Mouse (Mus musculus): ENCODE data around the gene Evi5l. TPM values are rescaled to one million over a fixed set of nuclear protein-coding genes. Genes with fewer than 3 reads are reported as not detected.

The Evi5l gene
- total RNA-seq, 4 experiments from 2014 or later = 40.0 to 81.6 (median 54.5) TPM

DNA sequence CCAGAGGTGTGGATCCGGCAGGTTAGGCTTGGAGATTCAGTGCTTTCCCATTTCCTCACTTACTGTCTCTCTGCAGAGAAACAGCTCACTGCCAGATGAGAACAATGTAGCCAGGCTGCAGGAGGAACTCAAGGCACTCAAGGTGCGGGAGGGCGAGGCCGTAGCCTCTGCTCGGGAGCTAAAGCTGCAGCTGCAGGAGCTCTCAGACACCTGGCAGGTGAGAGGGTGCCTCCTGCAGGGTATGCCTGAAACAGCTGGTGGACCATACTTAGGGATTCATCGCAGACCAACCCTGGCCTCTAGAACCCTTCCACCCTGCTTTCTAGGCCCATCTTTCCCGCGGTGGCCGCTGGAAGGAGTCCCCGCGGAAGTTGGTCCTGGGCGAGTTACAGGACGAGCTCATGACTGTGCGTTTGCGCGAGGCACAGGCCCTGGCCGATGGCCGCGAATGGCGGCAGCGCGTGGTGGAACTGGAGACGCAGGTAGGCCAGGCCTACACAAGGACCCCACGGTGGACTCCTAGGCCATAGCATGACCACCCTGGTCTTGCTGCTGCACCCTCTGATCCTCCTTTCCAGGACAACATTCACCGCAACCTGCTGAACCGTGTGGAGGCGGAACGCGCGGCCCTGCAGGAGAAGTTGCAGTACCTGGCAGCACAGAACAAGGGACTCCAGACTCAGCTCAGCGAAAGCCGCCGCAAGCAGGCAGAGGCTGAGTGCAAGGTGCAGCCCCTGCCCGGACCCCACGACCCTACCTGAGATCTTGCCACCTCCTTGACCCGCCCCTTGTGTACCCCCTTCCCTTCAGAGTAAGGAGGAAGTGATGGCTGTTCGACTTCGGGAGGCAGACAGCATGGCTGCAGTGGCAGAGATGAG, 39.1 kb downstream of the Evi5l start:
- no peak for DNase-seq

GRCm38 (mm10) chr8:4206182-4207015, 40.0 kb downstream of the Evi5l start:
- DNase-seq = no peak

DNA sequence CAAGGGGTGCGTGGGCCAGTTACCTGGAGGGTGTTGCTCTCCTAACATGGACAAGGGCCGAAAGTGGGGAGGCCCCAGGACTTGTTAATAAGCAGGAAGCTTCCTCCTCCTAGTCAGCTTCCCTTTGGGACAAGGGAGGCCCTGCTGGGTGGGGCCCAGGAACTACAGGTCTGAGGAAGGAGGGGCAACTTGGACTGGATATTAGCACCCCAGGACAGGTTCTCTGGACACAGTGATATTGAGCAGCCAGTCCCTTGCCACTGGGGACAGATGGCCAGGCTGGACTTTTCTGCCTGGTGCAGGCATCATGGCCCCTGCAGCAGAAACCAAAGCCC, 40.6 kb downstream of the Evi5l start:
- DNase-seq = no peak

GRCm38 (mm10) chr8:4211097-4211496, 44.7 kb downstream of the Evi5l start:
- no peak for DNase-seq

- no peak for DNase-seq
Measured at GRCm38 (mm10) chr8:4212809-4213209, 46.4 kb downstream of the Evi5l start.

DNA sequence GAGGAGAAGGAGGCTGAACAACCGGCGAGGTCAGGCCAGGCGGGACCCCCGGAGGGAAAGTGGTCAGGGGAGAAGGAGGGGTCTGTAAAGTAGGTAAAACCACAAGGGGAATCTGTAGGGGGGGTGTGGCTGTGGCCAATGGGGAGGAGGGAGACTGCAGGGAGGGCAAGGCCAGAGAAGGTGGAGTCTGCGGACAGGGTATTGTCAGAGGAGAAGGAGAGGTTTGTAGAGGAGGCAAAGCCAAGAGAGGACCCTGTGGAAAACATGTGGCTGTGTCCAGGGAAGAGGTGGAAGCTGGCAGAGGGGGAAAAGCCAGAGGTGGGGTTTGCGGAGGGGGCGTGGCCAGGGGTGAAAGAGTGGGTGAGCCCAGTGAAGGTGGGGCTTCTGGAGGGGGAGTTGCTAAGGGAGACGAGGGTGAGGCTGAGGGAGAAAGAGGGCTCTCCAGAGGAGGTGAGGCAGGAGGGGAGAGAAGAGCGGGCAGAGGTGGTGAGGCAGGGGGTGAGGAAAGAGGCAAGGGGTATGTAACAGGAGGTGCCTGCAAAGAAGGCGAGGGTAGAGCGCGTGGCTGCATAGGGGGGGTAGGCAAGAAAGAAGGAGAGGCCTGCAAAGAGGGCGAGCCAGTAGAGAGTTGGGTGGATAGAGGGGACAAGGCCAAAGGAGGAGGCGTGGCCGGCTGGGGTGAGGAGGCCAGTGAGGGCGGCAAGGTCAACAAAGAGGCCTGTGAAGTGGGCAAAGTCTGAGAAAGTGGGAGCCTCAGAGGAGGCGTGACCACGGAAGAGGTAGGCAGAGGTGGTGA, 47.0 kb downstream of the Evi5l start:
- peak; percentile 85 for DNase-seq

- peak; percentile 88 for DNase-seq
Measured at GRCm38 (mm10) chr8:4214006-4214980, 47.9 kb downstream of the Evi5l start.

GRCm38 (mm10) chr8:4216296-4216695, 49.9 kb downstream of the Evi5l start:
- DNase-seq = no peak

DNA sequence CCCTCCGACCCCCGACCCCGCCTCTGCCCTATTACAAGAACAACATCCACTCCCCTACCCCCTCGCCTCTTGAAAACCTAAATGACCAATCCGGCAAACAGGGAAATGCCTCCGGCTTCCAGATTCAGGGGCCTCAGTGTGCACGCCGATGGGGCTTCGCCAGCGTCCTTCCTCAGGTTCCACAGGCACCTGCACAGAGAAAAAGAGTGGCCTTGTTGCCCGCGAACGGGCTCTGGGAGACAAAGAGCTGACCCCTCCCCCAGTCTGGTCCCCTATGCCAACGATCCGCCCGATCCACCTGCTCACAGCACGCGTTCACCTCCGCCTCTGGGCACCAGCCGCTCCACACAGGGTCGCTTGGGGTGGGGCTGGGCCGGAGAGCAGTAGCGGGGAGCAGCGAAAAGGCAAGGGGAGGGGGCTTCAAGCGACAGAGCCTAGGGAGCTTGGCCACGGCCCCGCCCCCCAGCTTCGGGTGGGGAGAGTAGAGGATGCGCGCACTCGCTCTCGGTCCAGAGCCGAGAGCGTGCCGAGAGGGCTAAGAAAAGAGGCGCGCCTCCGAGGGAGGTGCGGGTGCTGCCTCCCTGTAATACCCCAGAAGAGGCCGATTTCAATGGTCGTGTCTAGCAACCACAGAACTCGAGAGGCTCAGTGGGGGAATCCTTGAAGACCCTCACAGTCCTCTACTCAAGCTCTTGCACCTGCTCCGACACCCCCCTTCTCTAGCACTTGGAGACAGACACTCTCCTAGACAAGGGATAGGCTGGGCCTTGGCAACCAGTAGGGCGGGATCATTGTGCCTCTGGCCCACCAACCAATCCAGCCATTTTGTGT, 50.6 kb downstream of the Evi5l start, which contains the start of gene Prr36:
Gene Prr36, minus strand, starts transcription at position 669 of the 831 bp plus-strand sequence.
- no peak for DNase-seq

DNA sequence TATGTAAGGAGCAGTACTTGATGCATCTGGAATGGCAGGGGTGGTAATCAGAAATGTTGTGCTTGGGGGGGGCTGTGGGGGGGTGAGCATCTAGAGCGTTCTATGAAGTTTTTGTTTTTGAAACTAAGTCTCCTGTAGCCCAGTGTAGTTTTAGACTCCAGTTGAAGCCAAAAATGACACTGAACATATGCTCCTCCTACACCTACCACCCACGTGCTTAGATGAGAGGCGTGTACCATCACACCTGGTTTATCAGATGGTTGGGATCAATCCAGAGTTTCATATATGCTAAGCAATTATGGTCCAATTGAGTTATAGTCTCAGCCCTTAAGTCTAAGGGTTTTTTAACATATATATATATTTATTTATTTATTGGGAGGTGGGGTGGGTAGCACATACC, 53.2 kb downstream of the Evi5l start:
- DNase-seq = no peak

DNA sequence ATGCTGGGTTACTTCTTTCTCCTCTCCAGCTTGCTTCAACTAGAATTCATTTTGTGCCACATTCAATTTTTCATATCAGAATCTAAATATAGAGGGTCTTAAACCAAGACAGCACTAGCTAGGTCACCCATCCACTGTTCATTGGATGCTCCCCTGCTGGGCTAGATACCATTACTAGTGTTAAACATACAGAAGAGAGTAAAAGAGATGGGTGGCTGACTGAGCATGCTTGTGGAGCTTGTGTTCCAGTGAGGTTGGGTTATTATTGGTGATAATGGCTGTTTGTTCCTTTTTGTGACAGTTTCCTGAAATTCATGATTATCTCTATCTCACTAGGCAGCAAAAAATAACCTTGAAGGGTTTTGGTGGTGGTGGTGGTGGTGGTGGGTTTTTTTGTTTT, 55.7 kb downstream of the Evi5l start:
- DNase-seq = no peak

DNA sequence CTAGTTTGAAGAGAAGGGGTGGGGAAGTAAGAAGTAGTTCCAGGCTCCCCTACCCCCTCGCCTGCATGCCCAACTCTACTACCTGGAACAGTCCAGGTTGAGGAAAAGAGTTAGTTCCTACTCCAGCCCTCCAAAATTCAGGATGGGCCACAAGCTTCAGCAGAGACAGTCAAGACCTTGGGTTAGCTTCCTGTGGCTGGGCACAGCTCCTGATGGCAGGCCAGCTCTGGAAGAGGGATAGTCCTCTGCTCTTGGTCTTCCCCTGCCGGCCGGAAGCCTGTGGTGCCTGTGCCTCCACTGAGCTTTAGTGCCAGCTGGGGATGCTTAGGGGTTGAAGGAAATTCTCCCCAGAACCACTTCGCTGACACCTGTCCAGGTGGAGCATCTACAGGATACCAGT, 60.0 kb downstream of the Evi5l start:
- no peak for DNase-seq

GRCm38 (mm10) chr8:4226739-4227347, 60.5 kb downstream of the Evi5l start, which contains the start of gene Lrrc8e:
Gene Lrrc8e (plus strand): TSS chr8:4226827.
- peak; percentile 62 for DNase-seq

DNA sequence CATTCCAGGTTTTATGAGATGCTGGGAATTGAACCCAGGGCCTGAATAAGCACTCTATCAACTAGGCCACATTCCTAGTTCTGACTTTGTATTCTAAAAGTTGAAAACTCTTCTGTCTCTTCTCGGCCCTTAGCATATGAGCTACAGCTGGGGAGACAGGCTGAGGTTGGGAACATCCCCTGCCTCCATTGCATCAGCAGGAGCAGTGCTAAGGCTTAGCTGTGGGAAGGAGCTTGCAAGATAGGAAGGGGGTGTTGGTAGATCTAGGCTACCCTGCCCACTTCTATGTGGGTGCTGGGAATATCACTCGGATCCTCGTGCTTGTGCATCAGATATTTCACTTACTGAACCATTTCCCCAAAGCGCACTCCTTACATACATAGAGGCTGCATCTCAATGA, 61.6 kb downstream of the Evi5l start:
- DNase-seq = no peak

DNA sequence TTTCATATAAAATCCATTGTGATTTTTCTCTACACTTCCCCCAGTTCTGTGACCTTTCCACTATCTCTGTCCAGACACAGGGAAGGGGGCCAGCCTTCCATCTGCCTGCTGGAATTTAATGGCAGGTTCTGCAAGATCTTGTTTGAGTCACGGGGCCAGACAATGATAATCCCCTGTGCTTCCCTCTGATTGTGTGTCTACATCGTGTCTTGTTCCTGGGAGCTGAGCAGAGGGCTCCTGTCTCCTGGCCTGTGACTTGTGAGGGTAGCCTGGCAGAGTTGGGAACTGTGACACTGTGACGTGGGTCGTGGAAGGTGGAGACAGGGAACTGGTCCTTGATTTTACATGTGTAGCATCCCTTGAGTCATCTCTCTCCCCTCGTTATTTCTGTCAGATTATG, 63.4 kb downstream of the Evi5l start:
- DNase-seq = peak; percentile 6

- peak; percentile 14 for DNase-seq
Measured at GRCm38 (mm10) chr8:4230612-4231351, 64.4 kb downstream of the Evi5l start.

DNA sequence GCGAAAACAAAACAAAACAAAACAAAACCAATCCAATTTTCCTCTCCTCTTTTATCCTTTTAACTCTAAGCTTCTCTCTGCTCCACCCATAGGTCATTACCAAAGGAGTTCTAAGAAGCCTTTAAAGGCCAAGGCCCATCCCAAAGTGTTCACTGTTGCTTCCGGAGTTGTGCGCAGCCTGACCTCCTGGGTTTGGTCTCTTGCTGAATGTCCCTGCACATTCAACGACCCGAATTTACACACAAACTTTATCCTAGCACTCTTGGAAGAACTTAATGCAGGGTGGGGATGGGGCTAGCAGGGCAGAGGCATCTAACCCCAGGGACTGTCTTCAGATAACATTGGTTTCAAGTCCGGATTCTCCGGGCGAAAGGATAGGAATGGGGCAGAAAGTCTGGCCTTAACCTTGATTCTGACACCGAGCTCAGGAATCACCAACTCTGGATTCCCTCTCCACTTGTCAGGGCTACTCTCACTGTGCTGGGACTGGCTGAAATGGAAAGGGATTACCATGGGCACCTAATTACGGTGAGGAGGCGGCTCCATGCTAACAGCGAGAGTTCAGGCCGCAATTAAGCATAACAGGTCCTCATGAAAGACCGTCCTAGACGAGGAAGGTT, 71.6 kb downstream of the Evi5l start:
- DNase-seq = peak; percentile 62

- DNase-seq = peak; percentile 100
Measured at GRCm38 (mm10) chr8:4238434-4239192, 72.2 kb downstream of the Evi5l start, which contains the start of the genes Map2k7 and Gm49320. Gene Map2k7 (plus strand): TSS chr8:4238740. Gene Gm49320 (plus strand): TSS chr8:4238865.

Data from adrenal gland, adult 8-10 months (tissue).